Mouse (Mus musculus): Measurements from ENCODE around the gene Synm. TPM values are rescaled to one million over a fixed set of nuclear protein-coding genes. Genes with fewer than 3 reads are reported as not detected.

The Synm gene
- 10 to 100 TPM in 1 of 2 experiments, 1 to 10 TPM in 1; 8.2 to 17.8 TPM for total RNA-seq (2021)
- polyA plus RNA-seq (2012; rRNA removed) = 3.6 and 5.1 TPM in 2 replicates
- long read RNA-seq = 0 reads

- DNase-seq = peak; percentile 97
Observed at GRCm38 (mm10) chr7:67759629-67759995, at the start of gene Synm. Gene Synm (minus strand): TSS chr7:67759742.

- DNase-seq = no peak
Observed at GRCm38 (mm10) chr7:67803857-67804215, 44.3 kb upstream of the Synm start.

DNA sequence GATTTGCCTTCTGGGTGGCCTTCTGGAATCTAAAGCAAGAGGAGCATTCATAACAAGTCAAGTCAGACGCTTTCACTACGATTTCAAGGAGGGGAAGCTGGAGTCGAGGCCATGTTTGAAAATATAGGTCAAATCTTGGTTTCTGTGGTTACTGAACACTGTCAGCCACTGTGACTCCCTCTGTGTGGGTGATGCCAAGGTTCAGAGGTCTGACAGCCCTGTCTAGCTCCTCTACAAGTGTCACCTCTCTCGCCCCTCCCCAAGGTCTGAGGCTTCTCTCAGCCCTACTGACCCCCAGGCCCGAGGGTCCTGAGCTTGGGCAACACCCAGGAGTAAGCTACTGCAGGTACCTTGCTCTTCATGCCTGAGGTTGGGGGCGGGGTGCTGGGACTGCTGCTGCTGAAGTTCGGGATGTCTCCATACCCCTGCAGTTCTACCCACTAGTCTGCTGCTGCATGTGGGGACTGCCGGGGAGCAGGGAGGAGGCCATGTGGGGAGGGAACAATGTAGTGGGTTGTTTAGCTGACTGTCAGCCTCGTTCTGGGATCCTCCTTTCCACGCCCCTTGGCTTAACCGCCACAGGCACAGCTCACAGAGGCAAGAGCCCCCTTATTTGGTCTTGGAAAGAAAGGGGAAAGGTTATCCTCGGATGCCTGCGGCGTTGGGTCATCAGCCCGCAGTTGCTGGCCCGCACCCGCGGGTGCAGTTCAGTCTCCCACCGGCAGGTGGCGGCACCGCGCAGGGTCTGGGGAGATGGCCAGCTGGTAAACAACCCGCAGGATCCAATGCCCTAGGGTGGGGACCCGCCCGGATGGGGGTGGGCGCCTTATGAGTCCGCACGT, 43.7 kb upstream of the Synm start:
- peak; percentile 91 for DNase-seq

DNA sequence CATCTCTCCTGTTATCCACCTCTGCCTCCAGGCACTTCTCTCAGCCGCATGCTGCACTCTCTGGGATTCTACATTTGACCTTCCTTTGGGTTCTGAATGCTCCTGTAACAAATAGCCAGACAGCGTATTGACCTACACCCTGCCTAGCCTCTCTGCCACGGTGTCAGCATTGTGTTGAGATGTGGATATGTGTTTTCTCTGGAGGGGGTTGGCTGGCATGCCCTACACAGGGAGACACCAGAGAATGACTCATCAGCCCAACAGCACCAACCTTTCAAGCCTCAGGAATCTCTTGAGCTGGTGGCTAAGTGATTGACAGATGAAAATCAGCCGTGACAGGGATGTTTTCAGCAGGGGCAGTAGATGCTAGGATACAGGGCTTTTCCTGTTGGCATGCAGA, 41.5 kb upstream of the Synm start:
- no peak for DNase-seq

- DNase-seq = no peak
Observed at GRCm38 (mm10) chr7:67800547-67800946, 41.0 kb upstream of the Synm start.

DNA sequence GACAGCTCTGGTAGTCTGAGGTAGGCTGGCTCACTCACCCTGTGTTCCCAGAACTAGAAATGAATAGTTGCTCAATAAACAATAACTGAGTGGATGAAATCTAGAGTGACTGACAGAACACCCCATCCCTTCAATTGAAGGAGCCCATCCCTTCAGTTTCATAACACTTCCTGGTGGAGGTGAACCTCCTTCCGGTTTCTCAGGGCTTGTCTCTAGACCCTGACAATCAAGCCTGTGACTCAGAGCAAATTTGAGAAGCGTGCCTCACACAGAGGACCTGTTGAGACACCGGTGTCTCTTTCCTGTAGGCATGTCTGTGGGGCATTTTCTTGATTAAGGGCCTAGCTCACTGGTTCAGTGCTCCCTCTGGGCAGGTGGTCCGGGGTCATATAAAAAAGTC, 38.9 kb upstream of the Synm start:
- DNase-seq = no peak

- DNase-seq = peak; percentile 29
Observed at GRCm38 (mm10) chr7:67797065-67797464, 37.5 kb upstream of the Synm start.

- no peak for DNase-seq
Observed at GRCm38 (mm10) chr7:67793449-67793848, 33.9 kb upstream of the Synm start.

- no peak for DNase-seq
Observed at GRCm38 (mm10) chr7:67791256-67791655, 31.7 kb upstream of the Synm start.

DNA sequence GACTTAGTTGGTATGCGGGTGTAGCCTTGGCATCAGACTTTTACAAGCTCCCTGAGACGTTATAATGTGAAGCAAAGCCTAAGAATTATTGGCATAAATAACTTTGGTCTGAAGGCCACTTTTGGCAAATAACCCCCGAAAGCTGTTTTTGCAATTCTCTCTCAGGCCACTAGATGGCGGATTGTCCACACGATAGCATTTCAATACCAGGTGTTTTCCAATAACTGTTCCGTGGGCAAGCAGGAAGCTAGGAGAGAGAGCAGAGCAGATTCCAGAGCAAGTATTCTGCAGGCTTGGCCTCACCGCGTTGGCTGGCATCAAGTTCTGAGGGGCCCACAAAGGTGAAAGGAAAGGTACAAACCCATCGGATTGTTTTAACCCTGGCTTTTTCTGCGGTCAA, 29.2 kb upstream of the Synm start:
- peak; percentile 78 for DNase-seq

GRCm38 (mm10) chr7:67787861-67788260, 28.3 kb upstream of the Synm start:
- no peak for DNase-seq

DNA sequence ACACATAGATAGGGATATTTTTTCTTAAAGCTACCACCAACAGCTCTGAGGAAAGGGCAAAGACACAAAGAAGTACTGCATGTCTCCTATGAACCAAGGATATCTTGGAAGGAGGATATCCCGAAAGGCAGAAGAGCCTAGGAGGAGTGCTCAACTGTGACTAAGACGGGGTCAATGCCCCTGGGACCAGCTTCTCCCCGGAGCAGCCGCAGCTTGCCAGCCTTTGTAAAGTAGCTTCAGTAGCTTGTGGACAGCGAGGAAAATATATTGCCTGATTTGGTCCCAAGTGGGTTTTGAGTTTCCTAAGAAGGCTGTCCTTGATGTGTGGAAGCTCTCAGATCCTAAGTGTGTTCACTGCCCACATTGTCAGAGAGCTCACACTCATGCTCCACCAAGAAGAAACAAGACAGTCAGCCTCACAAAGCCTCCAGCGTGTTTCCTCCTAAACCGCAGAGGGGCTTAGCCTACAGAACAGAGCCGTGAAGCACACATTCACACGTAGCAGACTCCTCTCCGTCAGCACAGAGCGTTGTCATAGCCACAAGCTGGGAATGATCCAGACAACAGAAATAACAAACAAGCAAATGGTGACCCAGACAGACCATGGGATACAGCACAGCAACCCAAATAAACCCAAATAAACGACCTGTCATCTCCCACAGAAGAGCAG, 17.2 kb upstream of the Synm start:
- no peak for DNase-seq

- no peak for DNase-seq
Observed at GRCm38 (mm10) chr7:67775623-67776022, 16.1 kb upstream of the Synm start.

DNA sequence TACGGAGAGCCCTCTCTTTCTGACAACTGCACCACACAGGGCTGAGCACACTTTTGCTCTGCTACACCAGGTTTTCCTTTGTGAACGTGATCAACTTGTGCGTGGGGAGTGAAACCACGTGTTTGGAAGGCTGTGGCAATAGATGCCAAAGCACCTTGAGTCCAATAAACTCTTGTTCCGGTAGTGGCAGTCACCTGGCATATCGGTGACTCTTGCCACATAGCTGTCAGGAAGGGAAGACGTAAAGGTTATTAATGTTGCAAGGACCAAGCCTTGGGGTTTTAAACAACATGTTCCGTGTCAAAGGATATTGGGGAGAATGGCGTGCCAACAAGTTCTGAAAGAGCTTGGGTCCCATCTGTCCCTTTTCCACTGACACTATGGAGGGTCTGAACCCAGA, 12.7 kb upstream of the Synm start:
- DNase-seq = no peak

DNA sequence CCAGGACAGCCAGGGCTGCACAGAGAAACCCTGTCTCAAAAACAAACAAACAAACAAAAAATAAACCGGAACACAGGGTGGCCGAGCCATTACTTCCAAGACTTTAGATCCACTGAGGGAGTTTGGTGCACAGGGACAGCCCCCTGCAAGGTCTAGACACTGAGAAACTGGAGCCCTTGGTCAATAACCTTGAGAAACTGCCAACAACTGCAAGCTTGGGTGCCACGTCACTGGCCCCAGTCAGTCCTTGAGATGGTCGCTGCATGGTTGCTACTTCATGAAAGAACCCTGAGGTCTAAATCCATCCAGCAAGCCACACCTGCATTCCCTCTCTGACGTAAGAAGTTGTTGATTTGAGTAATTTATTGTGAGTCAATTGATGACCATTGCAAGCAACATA, 9.9 kb upstream of the Synm start:
- peak; percentile 90 for DNase-seq

- peak; percentile 75 for DNase-seq
Observed at GRCm38 (mm10) chr7:67768125-67768524, 8.6 kb upstream of the Synm start.

DNA sequence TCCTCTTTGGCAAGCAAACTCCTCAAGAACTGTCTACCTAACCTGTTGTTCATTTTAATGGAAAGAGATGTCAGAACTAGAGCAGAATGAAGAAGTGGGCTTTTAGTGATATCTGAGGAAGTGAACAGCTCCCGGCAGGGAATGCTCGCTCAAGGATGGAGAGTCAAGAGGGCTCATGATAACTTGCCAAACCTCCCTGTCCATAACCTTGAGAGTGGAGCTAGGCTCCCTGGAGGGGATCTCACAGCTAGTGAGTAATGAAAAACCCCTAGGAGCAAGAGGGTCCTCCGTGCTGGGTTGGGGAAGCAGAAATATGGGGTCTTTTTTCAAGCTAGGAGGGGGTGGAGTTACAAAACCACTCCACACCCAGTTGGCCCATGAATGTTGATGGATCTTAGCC, 4.1 kb upstream of the Synm start:
- peak; percentile 53 for DNase-seq

GRCm38 (mm10) chr7:67758858-67759628, 499 bp downstream of the Synm start:
- DNase-seq = no peak

- DNase-seq = no peak
Observed at GRCm38 (mm10) chr7:67758506-67758857, 1.1 kb downstream of the Synm start.

- DNase-seq = no peak
Observed at GRCm38 (mm10) chr7:67756636-67757035, 2.9 kb downstream of the Synm start.

DNA sequence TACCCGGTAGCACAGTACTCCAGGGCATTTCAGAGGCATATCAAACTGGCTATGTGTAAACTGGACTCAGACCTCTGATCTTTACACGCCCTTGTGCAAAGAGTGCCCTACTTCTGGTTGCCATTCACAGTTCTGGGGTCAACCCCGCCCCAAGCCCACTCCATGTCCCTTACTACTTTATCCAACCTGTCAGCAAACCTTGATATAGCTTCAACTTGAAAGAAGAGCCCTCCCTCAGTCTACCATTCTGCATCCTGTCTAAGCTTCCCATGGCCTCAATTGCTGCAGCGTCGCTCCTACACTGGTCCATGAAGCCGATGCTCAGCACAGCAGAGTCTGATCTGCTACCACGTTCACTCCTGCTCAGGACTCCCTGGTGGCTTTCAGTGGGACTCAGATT, 4.2 kb downstream of the Synm start:
- DNase-seq = no peak

- DNase-seq = no peak
Observed at GRCm38 (mm10) chr7:67754606-67755005, 4.9 kb downstream of the Synm start.
